Mouse (Mus musculus) granulocyte monocyte progenitor cell, adult 5-6 weeks (primary cell): ENCODE data around the gene Tmem14c. TPM values are rescaled to one million over a fixed set of nuclear protein-coding genes. Genes with fewer than 3 reads are reported as not detected.
A peak's percentile ranks its signal among the peaks of the same experiment; 100 is the strongest.

Experiments used
- ATAC-seq: replicated peaks from 2 replicates; pipeline ENCODE4 v1.8.0; 2016; ENCODE audit warnings: mild to moderate bottlenecking, moderate TSS enrichment, inconsistent platforms; ENCODE audit not compliant: poor library complexity, severe bottlenecking
- total RNA-seq, 2 experiments: library from RNA; stranded (forward) in 1 of 2; stranded (reverse) in 1 of 2; fragments of 200-712, 200-1000 nt in 1 of 2; fragments of >200 nt in 1 of 2; fragmentation: Nextera tagmentation in 1 of 2; gene quantifications; 2 replicates each; pipeline ENCODE4 v1.2.3; 2014 to 2017

The Tmem14c gene
- total RNA-seq, 2 experiments from 2014 or later = 150 to 201 TPM

GRCm38 (mm10) chr13:41006244-41006643, 9.8 kb upstream of the Tmem14c start:
- ATAC-seq = no peak

- no peak for ATAC-seq
Observed at GRCm38 (mm10) chr13:41008271-41008670, 7.8 kb upstream of the Tmem14c start.

- ATAC-seq = no peak
Observed at GRCm38 (mm10) chr13:41008946-41009345, 7.1 kb upstream of the Tmem14c start.

GRCm38 (mm10) chr13:41016797-41017405, 809 bp downstream of the Tmem14c start:
- 0 out of 2 replicates have a peak, but pooled peaks have one; percentile 7 for ATAC-seq

- ATAC-seq = no peak
Observed at GRCm38 (mm10) chr13:41017832-41018231, 1.7 kb downstream of the Tmem14c start.

- ATAC-seq = no peak
Observed at GRCm38 (mm10) chr13:41018236-41018635, 2.1 kb downstream of the Tmem14c start.

GRCm38 (mm10) chr13:41018756-41019591, 2.9 kb downstream of the Tmem14c start:
- ATAC-seq = 0 out of 2 replicates have a peak, but pooled peaks have one; percentile 21

- ATAC-seq = no peak
Observed at GRCm38 (mm10) chr13:41020494-41020893, 4.4 kb downstream of the Tmem14c start.

- ATAC-seq = no peak
Observed at GRCm38 (mm10) chr13:41021607-41022006, 5.5 kb downstream of the Tmem14c start.

- no peak for ATAC-seq
Observed at GRCm38 (mm10) chr13:41022099-41022498, 6.0 kb downstream of the Tmem14c start.

GRCm38 (mm10) chr13:41030098-41030497, 14.0 kb downstream of the Tmem14c start:
- ATAC-seq = no peak

- no peak for ATAC-seq
Observed at GRCm38 (mm10) chr13:41042511-41042910, 26.4 kb downstream of the Tmem14c start.

- ATAC-seq = no peak
Observed at GRCm38 (mm10) chr13:41045901-41046300, 29.8 kb downstream of the Tmem14c start.

GRCm38 (mm10) chr13:41047280-41047679, 31.2 kb downstream of the Tmem14c start:
- ATAC-seq = no peak

- no peak for ATAC-seq
Observed at GRCm38 (mm10) chr13:41051965-41052364, 35.9 kb downstream of the Tmem14c start.

GRCm38 (mm10) chr13:41067618-41068017, 51.5 kb downstream of the Tmem14c start:
- no peak for ATAC-seq

- ATAC-seq = no peak
Observed at GRCm38 (mm10) chr13:41071617-41072016, 55.5 kb downstream of the Tmem14c start.

Other genes starting within 250 kb of the Tmem14c start
- gene Gcnt2, start 156.5 kb upstream of the Tmem14c start, total RNA-seq (2014; fragmentation: Nextera tagmentation) = 14.8 and 36.7 TPM in 2 replicates
- gene Gcnt2, start 156.5 kb upstream of the Tmem14c start, total RNA-seq (2017) = 8.4 and 8.9 TPM in 2 replicates
- gene Pak1ip1, start 15.3 kb upstream of the Tmem14c start, total RNA-seq (2014; fragmentation: Nextera tagmentation) = 48.6 and 63.5 TPM in 2 replicates
- 102 and 104 TPM in 2 replicates for gene Pak1ip1, start 15.3 kb upstream of the Tmem14c start, total RNA-seq (2017)
- gene Mak, start 63.4 kb downstream of the Tmem14c start, total RNA-seq (2014; fragmentation: Nextera tagmentation) = not detected in 2 replicates
- not detected in 2 replicates for gene Mak, start 63.4 kb downstream of the Tmem14c start, total RNA-seq (2017)
- not detected in 2 replicates for gene Gcm2, start 94.7 kb downstream of the Tmem14c start, total RNA-seq (2014; fragmentation: Nextera tagmentation)
- gene Gcm2, start 94.7 kb downstream of the Tmem14c start, total RNA-seq (2017) = not detected in 2 replicates
- not detected in 2 replicates for gene Sycp2l, start 98.0 kb downstream of the Tmem14c start, total RNA-seq (2014; fragmentation: Nextera tagmentation)
- not detected in 2 replicates for gene Sycp2l, start 98.0 kb downstream of the Tmem14c start, total RNA-seq (2017)
- not detected in 2 replicates for gene Elovl2, start 204.1 kb downstream of the Tmem14c start, total RNA-seq (2014; fragmentation: Nextera tagmentation)
- gene Elovl2, start 204.1 kb downstream of the Tmem14c start, total RNA-seq (2017) = 0.13 TPM in 1 of 2 replicates, not detected in the other
- 13.7 and 14.0 TPM in 2 replicates for gene Smim13, start 233.6 kb downstream of the Tmem14c start, total RNA-seq (2014; fragmentation: Nextera tagmentation)
- gene Smim13, start 233.6 kb downstream of the Tmem14c start, total RNA-seq (2017) = 12.1 and 14.8 TPM in 2 replicates